10 mouse cellular contexts compared by ENCODE assay signal in genomic region chr1:126829031-126829430, GRCm38 (mm10). TPM values are rescaled to one million over a fixed set of nuclear protein-coding genes. Genes with fewer than 3 reads are reported as not detected.
DNase-seq lines count a peak whose midpoint lies in the region; ATAC-seq lines count a peak whose summit lies in the region.
"Had no signal": no experiment of that assay in that cellular context is flagged by ENCODE, and none has a peak within 500 bp of the region (broad histone marks: within the 10 kb centered on the region; RNA-seq: fewer than 3 reads in every experiment).

No protein-coding gene starts in this region.

- no peak overlapping the region for H3K27ac ChIP-seq in hindbrain, embryonic 10.5 days
- H3K27ac ChIP-seq in hindbrain, embryonic 11.5 days (ENCODE audit: low read depth, low read length): no peak overlapping the region
- no peak overlapping the region for H3K27ac ChIP-seq in forebrain, embryonic 11.5 days (ENCODE audit: low read depth, low read length)
- no peak overlapping the region for H3K27ac ChIP-seq in hindbrain, embryonic 13.5 days

- peaks cover 24% of the 10 kb centered on the region for H3K4me1 ChIP-seq in hindbrain, embryonic 10.5 days (replicated peaks)
- H3K4me1 ChIP-seq in hindbrain, embryonic 11.5 days (replicated peaks; ENCODE audit: control insufficient read depth, insufficient read depth, low read length): no peaks in the 10 kb centered on the region
- H3K4me1 ChIP-seq in forebrain, embryonic 11.5 days (replicated peaks; ENCODE audit: control insufficient read depth, insufficient read depth, low read length): peaks cover 4% of the 10 kb centered on the region; the same call in 1 of the 2 replicates
- H3K4me1 ChIP-seq in hindbrain, embryonic 13.5 days (replicated peaks): peaks cover 18% of the 10 kb centered on the region

- 66% methylated on average over 9 of the region's 9 CpGs for WGBS in hindbrain, embryonic 10.5 days
- 65% methylated on average over 9 of the region's 9 CpGs for WGBS in hindbrain, embryonic 11.5 days
- 69% methylated on average over 9 of the region's 9 CpGs for WGBS in forebrain, embryonic 11.5 days
- WGBS in hindbrain, embryonic 13.5 days: 44% methylated on average over 9 of the region's 9 CpGs

- no peaks in the 10 kb centered on the region for H3K36me3 ChIP-seq in hindbrain, embryonic 10.5 days
- H3K36me3 ChIP-seq in hindbrain, embryonic 11.5 days (ENCODE audit: control insufficient read depth, insufficient read depth, low read length): no peaks in the 10 kb centered on the region
- no peaks in the 10 kb centered on the region for H3K36me3 ChIP-seq in forebrain, embryonic 11.5 days (ENCODE audit: control insufficient read depth, insufficient read depth, low read length)
- H3K36me3 ChIP-seq in hindbrain, embryonic 13.5 days: no peaks in the 10 kb centered on the region

- H3K4me3 ChIP-seq in hindbrain, embryonic 10.5 days: peak overlapping the region; percentile 20; the same call in 1 of the 2 replicates
- H3K4me3 ChIP-seq in hindbrain, embryonic 11.5 days (ENCODE audit: low read depth, low read length): no peak overlapping the region
- H3K4me3 ChIP-seq in forebrain, embryonic 11.5 days (ENCODE audit: low read depth, low read length): peak overlapping the region; percentile 15
- H3K4me3 ChIP-seq in hindbrain, embryonic 13.5 days: peak overlapping the region; percentile 12

- peaks cover 41% of the 10 kb centered on the region for H3K27me3 ChIP-seq in hindbrain, embryonic 10.5 days (ENCODE audit: insufficient read depth, poor library complexity, severe bottlenecking)
- 0 out of 2 replicates have a peak, but pooled peaks cover 2% of the 10 kb centered on the region for H3K27me3 ChIP-seq in hindbrain, embryonic 11.5 days (ENCODE audit: control insufficient read depth, insufficient read depth, low read length)
- no peaks in the 10 kb centered on the region for H3K27me3 ChIP-seq in forebrain, embryonic 11.5 days (ENCODE audit: control insufficient read depth, insufficient read depth, low read length)
- peaks cover 36% of the 10 kb centered on the region; the same call in 1 of the 2 replicates for H3K27me3 ChIP-seq in hindbrain, embryonic 13.5 days

- H3K4me2 ChIP-seq in hindbrain, embryonic 11.5 days (replicated peaks; ENCODE audit: low read depth, low read length): no peak overlapping the region
- peak overlapping the region; percentile 24 for H3K4me2 ChIP-seq in forebrain, embryonic 11.5 days (ENCODE audit: low read depth, low read length, severe bottlenecking)
- peak overlapping the region; percentile 17 for H3K4me2 ChIP-seq in hindbrain, embryonic 13.5 days

- no peak for DNase-seq in hindbrain, embryonic 10.5 days (ENCODE audit: low spot score)
- no peak for DNase-seq in hindbrain, embryonic 11.5 days (ENCODE audit: low spot score)
- no peak for DNase-seq in forebrain, embryonic 11.5 days (ENCODE audit: low spot score)
- DNase-seq in lung, postnatal 25 days (ENCODE audit: low spot score): peak; percentile 34
- DNase-seq in right cerebral cortex, postnatal 14 days: no peak
- no peak for DNase-seq in left cerebral cortex, postnatal 25 days (ENCODE audit: low spot score in 2 of 2)
- DNase-seq: spleen, adult 18-20 months had no signal

- H3K9me3 ChIP-seq in hindbrain, embryonic 10.5 days: no peaks in the 10 kb centered on the region
- no peaks in the 10 kb centered on the region for H3K9me3 ChIP-seq in hindbrain, embryonic 11.5 days (ENCODE audit: control insufficient read depth, low read length)
- H3K9me3 ChIP-seq in forebrain, embryonic 11.5 days (ENCODE audit: control insufficient read depth, low read length): no peaks in the 10 kb centered on the region
- H3K9me3 ChIP-seq in hindbrain, embryonic 13.5 days: no peaks in the 10 kb centered on the region

- intact Hi-C loops in left cerebral cortex, postnatal 25 days (cut with DNase I): no loop called here

- no peak overlapping the region for H3K9ac ChIP-seq in hindbrain, embryonic 11.5 days (ENCODE audit: low read depth, low read length)
- no peak overlapping the region; the same call in 1 of the 2 replicates for H3K9ac ChIP-seq in forebrain, embryonic 11.5 days (ENCODE audit: low read length)
- no peak overlapping the region for H3K9ac ChIP-seq in hindbrain, embryonic 13.5 days

- ATAC-seq in hindbrain, embryonic 11.5 days (ENCODE audit: low FRiP score): no peak
- ATAC-seq in forebrain, embryonic 11.5 days (replicated peaks; ENCODE audit: low FRiP score): no peak
- ATAC-seq in hindbrain, embryonic 13.5 days (ENCODE audit: low FRiP score): no peak
- no peak for ATAC-seq in granulocyte monocyte progenitor cell, adult 5-6 weeks (replicated peaks; ENCODE audit: poor library complexity, severe bottlenecking)

RNA-seq across cellular contexts. Expression of gene Nckap5, which starts 1.6 kb away (rescaled TPM):
- 20.8 and 28.9 TPM in 2 replicates for polyA plus RNA-seq in hindbrain, embryonic 10.5 days (2016; fragmentation: Nextera tagmentation; extraction: Ambion mirVana)
- polyA plus RNA-seq in hindbrain, embryonic 11.5 days (2014; fragmentation: Nextera tagmentation; extraction: Ambion mirVana): 17.2 and 23.5 TPM in 2 replicates
- polyA plus RNA-seq in forebrain, embryonic 11.5 days (2014; fragmentation: Nextera tagmentation; extraction: Ambion mirVana): 13.5 and 16.6 TPM in 2 replicates
- polyA plus RNA-seq in hindbrain, embryonic 13.5 days (2015; fragmentation: Nextera tagmentation; extraction: Ambion mirVana): 16.1 and 18.6 TPM in 2 replicates
- not detected in 2 replicates for total RNA-seq in granulocyte monocyte progenitor cell, adult 5-6 weeks (2014; fragmentation: Nextera tagmentation)
- 1.0 TPM in 1 of 2 replicates, not detected in the other for total RNA-seq in granulocyte monocyte progenitor cell, adult 5-6 weeks (2017)
- 1 to 10 TPM; 5.6 to 7.2 TPM for total RNA-seq in left cerebral cortex, postnatal 25 days (2021)
- total RNA-seq: monocyte, adult 5-6 weeks had no signal
